Mouse (Mus musculus) testis, adult 2 months (tissue): ENCODE data around the gene Rassf7.

Source experiments
- CTCF ChIP-seq: fragments of 200-500 bp; IDR thresholded peaks from 2 replicates; pipeline ENCODE4 v1.5.1; 2012; ENCODE audit warnings: low read depth, mild to moderate bottlenecking, inconsistent platforms, low read length, moderate library complexity; ENCODE audit not compliant: control insufficient read depth, insufficient read depth, insufficient replicate concordance
- POLR2A ChIP-seq: fragments of 200-500 bp; IDR thresholded peaks from 2 replicates; pipeline ENCODE4 v1.6.1; 2012; ENCODE audit warnings: low read depth, mild to moderate bottlenecking, inconsistent platforms, low read length, moderate library complexity; ENCODE audit not compliant: control insufficient read depth

DNA sequence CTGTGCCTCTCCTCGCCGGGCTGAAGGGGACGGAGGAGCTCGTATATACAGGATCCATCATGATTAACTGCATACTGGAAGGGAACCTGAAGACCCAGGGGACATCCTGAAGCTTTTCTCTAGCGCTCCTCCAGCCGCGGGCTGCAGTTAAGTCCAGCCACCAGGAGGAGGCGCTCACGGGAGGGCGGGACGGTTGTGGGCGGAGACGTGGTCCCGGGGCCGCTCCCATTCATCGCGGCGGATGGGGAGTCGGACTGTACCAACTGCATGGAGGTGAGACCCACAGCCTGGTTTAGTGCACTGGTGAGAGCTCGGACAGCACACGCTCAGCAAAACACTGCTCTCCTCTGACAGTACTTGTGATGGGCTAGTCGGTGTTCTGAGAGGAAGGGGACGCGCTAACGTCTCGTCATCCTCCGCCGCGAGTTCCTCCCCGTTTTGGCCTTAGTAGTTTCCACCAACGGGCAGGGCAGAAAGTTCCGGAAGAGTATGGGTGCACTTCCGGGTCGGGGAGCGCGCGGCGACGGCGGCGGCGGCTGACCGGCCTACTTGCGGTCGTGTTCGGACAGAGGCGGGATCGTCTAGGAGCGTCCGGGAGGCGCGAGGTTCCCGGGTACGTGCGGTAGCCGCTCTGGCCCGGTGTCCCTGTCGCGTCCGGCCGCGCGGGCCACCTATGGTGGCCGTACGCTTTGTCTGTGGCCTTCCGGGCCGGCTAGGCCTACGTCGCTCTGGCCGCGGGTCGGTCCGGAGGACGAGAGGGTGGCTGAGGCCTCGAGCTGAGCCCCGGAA, 12.8 kb downstream of the Rassf7 start, which contains the start of gene Phrf1:
- TF ChIP-seq CTCF (peak; percentile 96), POLR2A (peak; percentile 86)
